Mouse (Mus musculus): ENCODE results near the gene Nudt14. TPM values are rescaled to one million over a fixed set of nuclear protein-coding genes. Genes with fewer than 3 reads are reported as not detected.

The Nudt14 gene
- total and polyA plus RNA-seq, 3 experiments, result 17.7 to 23.9 (median 20.7) TPM

DNA sequence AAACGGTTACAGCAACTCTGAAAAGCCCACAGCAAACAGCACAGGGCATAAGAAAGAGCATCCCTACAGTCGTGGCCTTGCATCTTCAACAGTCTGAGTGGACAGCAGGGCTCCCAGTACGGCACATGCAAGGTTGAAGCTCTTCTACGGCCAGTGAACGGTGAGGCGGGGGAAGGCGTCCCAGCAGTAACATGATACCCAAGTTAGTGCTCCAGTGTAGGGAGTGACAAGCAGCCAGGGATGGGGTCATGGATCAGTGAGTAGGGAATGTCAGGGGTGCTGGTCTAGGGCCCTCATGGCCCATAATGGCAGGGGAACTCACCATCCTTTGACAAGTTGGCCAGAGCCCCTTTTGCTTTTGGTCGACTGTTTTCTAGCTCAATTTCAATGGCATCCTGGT, 27.0 kb upstream of the Nudt14 start:
- Histone ChIP-seq H3K27me3 (replicated peaks) (no peaks in the 10 kb centered on the region), H3K4me2 (ENCODE audit: insufficient read depth, low read depth, poor library complexity, severe bottlenecking) (no peak overlapping the region), H3K9me3 (replicated peaks; ENCODE audit: low read length) (no peaks in the 10 kb centered on the region), H3K79me2 (replicated peaks; ENCODE audit: control insufficient read depth, extremely low read depth, insufficient read depth, poor library complexity, severe bottlenecking) (no peaks in the 10 kb centered on the region), H3K4me3 (replicated peaks in 1 of 3; ENCODE audit: low read depth in 2 of 3, low read length in 2 of 3, poor library complexity in 1 of 3) (no peak overlapping the region), H3K27ac (ENCODE audit: insufficient read depth, low read depth) (no peak overlapping the region), H3K9ac (ENCODE audit: insufficient read depth, low read depth) (no peak overlapping the region), H3K36me3 (replicated peaks in 1 of 2; ENCODE audit: control insufficient read depth in 1 of 2, insufficient read depth in 1 of 2, low read length in 1 of 2) (peaks cover 88 to 94% of the 10 kb centered on the region in 2 experiments), H3K4me1 (ENCODE audit: control insufficient read depth in 1 of 2, insufficient read depth in 2 of 2) (no peaks in the 10 kb centered on the region)
- DNase-seq (ENCODE audit: extremely low read depth), result no peak
- TF ChIP-seq POLR2A (IDR thresholded peaks at IDR 0.05; ENCODE audit: low read depth, low read length) (no peak), MAX (IDR thresholded peaks at IDR 0.05; ENCODE audit: low read length) (no peak), TCF12 (IDR thresholded peaks at IDR 0.05; ENCODE audit: low read depth, low read length) (no peak), USF2 (conservative IDR thresholded peaks at IDR 0.05; ENCODE audit: low read depth, low read length) (no peak)
- dilution Hi-C loops (cut with MboI; ENCODE audit: extremely low pct_ligation_motif_present, extremely low pct_unique_long_range_greater_than_20kb, low sequenced_read_pairs) (no loop called here), in situ Hi-C loops (cut with MboI; ENCODE audit: low pct_ligation_motif_present, low pct_unique_long_range_greater_than_20kb, low sequenced_read_pairs) (no loop called here)

GRCm38 (mm10) chr12:112965783-112966182, 23.9 kb upstream of the Nudt14 start:
- no peaks in the 10 kb centered on the region for H3K4me1 ChIP-seq (ENCODE audit: control insufficient read depth in 1 of 2, insufficient read depth in 2 of 2)
- TF ChIP-seq RCOR1 (conservative IDR thresholded peaks at IDR 0.05; ENCODE audit: low read depth, low read length), result no peak
- no peak for TF ChIP-seq IRF4 (IDR thresholded peaks at IDR 0.05; ENCODE audit: low read depth, low read length)
- no peak for TF ChIP-seq EP300 (IDR thresholded peaks at IDR 0.05; ENCODE audit: low read length)
- no peak for TF ChIP-seq NELFE (IDR thresholded peaks at IDR 0.05; ENCODE audit: low read depth, low read length)
- TF ChIP-seq RAD21 (IDR thresholded peaks at IDR 0.05; ENCODE audit: low read depth, low read length), result no peak
- no peak for TF ChIP-seq JUN (IDR thresholded peaks at IDR 0.05; ENCODE audit: insufficient read depth, low read depth, low read length)
- TF ChIP-seq PAX5 (IDR thresholded peaks at IDR 0.05; ENCODE audit: low read length), result no peak
- no peak for TF ChIP-seq GABPA (IDR thresholded peaks at IDR 0.05; ENCODE audit: insufficient replicate concordance, low read depth, low read length)
- no peak for TF ChIP-seq SIN3A (IDR thresholded peaks at IDR 0.05; ENCODE audit: low read length)
- TF ChIP-seq POLR2A (IDR thresholded peaks at IDR 0.05; ENCODE audit: low read depth, low read length), result no peak
- TF ChIP-seq USF1 (IDR thresholded peaks at IDR 0.05; ENCODE audit: low read depth, low read length), result no peak
- no peak for TF ChIP-seq CHD2 (IDR thresholded peaks at IDR 0.05; ENCODE audit: low read length)
- TF ChIP-seq MXI1 (IDR thresholded peaks at IDR 0.05; ENCODE audit: low read depth, low read length), result no peak
- TF ChIP-seq ZNF384 (IDR thresholded peaks at IDR 0.05; ENCODE audit: low read depth, low read length), result no peak
- no peak for TF ChIP-seq POLR2AphosphoS2 (IDR thresholded peaks at IDR 0.05; ENCODE audit: low read depth, low read length)
- TF ChIP-seq NRF1 (IDR thresholded peaks at IDR 0.05; ENCODE audit: low read depth, low read length), result no peak
- TF ChIP-seq MYC (IDR thresholded peaks at IDR 0.05; ENCODE audit: low read depth, low read length), result no peak
- TF ChIP-seq KAT2A (IDR thresholded peaks at IDR 0.05; ENCODE audit: insufficient replicate concordance, low read length), result no peak
- TF ChIP-seq HCFC1 (IDR thresholded peaks at IDR 0.05; ENCODE audit: low read depth, low read length), result no peak
- no peak overlapping the region for H3K27ac ChIP-seq (ENCODE audit: insufficient read depth, low read depth)
- no peak for DNase-seq (ENCODE audit: extremely low read depth)
- no peaks in the 10 kb centered on the region for H3K27me3 ChIP-seq (replicated peaks)
- no peak overlapping the region for H3K9ac ChIP-seq (ENCODE audit: insufficient read depth, low read depth)
- no peak overlapping the region for H3K4me2 ChIP-seq (ENCODE audit: insufficient read depth, low read depth, poor library complexity, severe bottlenecking)
- peaks cover 95 to 98% of the 10 kb centered on the region in 2 experiments for H3K36me3 ChIP-seq (replicated peaks in 1 of 2; ENCODE audit: control insufficient read depth in 1 of 2, insufficient read depth in 1 of 2, low read length in 1 of 2)
- no peaks in the 10 kb centered on the region for H3K79me2 ChIP-seq (replicated peaks; ENCODE audit: control insufficient read depth, extremely low read depth, insufficient read depth, poor library complexity, severe bottlenecking)
- in situ Hi-C loops (cut with MboI; ENCODE audit: low pct_ligation_motif_present, low pct_unique_long_range_greater_than_20kb, low sequenced_read_pairs) (no loop called here), dilution Hi-C loops (cut with MboI; ENCODE audit: extremely low pct_ligation_motif_present, extremely low pct_unique_long_range_greater_than_20kb, low sequenced_read_pairs) (no loop called here)
- H3K4me3 ChIP-seq (replicated peaks in 1 of 3; ENCODE audit: low read depth in 2 of 3, low read length in 2 of 3, poor library complexity in 1 of 3), result no peak overlapping the region
- H3K9me3 ChIP-seq (replicated peaks; ENCODE audit: low read length), result no peaks in the 10 kb centered on the region
